In the genomic region with DNA sequence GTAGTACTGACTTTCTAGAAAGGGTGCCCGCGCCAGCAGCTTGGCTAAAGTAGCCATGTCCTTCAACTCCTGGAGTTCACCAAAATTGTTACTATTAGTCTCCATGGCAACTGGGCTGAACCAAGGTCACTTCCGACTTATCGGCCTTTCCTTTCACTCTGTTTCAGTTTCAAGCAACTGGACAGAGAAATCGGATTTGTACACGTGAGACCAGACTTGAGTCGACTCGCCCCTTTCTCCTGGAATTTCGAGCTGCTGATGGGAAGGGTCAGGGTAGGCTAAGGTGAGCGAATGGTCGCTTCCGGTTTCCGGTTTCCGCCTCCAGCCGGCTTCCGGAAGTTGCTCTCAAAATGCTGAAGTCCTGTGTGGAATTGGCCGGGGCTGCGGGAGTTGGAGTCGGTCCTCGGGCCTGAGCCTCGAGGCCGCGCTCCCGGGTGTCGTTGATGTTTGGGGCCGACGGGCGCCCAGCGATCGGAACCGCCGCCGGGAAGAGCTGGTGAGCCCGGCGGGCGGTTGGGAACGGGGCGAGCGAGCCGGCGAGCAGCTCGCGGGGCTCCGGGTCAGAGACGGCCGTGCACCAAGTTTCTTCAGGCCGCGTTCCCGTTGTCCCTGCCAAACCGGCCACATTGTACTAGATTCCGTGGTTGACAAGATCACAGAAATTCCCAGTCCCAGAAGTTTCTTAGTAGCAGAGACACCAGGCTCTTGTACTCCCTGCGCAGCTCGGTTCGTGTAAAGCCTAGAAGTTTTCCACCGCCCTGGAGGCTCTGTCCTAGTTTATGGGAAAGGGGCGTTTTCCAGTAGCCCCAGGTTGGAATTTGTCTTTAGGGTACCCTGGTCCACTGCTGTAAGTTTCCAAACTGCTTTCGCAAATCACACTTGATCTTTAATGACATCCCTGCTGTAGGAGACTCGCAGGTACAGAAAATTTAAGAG, we compare ENCODE assay signal across 8 mouse cellular contexts. TPM values are rescaled to one million over a fixed set of nuclear protein-coding genes. Genes with fewer than 3 reads are reported as not detected.
DNase-seq lines count a peak whose midpoint lies in the region; ATAC-seq lines count a peak whose summit lies in the region.

Gene Spata17, minus strand, starts transcription at position 285 of the 936 bp plus-strand sequence.
Gene Gpatch2, plus strand, starts transcription at position 328 of the 936 bp plus-strand sequence.

- no peaks in the 10 kb centered on the region for H3K36me3 ChIP-seq in hindbrain, embryonic 12.5 days

- H3K9ac ChIP-seq in hindbrain, embryonic 12.5 days: peak within 1 kb of the TSS; percentile 84

- H3K4me1 ChIP-seq in hindbrain, embryonic 12.5 days: peaks cover 5% of the 10 kb centered on the region

- peak within 1 kb of the TSS; percentile 85 for H3K4me2 ChIP-seq in hindbrain, embryonic 12.5 days (replicated peaks)

- H3K9me3 ChIP-seq in hindbrain, embryonic 12.5 days (replicated peaks): no peaks in the 10 kb centered on the region

- peak; percentile 87 for ATAC-seq in hindbrain, embryonic 12.5 days (ENCODE audit: low FRiP score)

- H3K27ac ChIP-seq in hindbrain, embryonic 12.5 days: peak within 1 kb of the TSS; percentile 79

- 1% methylated on average over 58 of the region's 58 CpGs for WGBS in hindbrain, embryonic 12.5 days

- H3K27me3 ChIP-seq in hindbrain, embryonic 12.5 days: no peaks in the 10 kb centered on the region

- H3K4me3 ChIP-seq in hindbrain, embryonic 12.5 days: peak within 1 kb of the TSS; percentile 89

- peak; percentile 92 for DNase-seq in NIH3T3 (ENCODE audit: low read depth)
- peak; percentile 79 for DNase-seq in cerebellum, adult 9-11 months
- peak; percentile 37 to 71 for DNase-seq in frontal cortex, postnatal 10 days (ENCODE audit: low spot score in 2 of 2)
- peak; percentile 67 to 68 for DNase-seq in layer of hippocampus, postnatal 25 days (ENCODE audit: extremely low spot score in 1 of 2, low spot score in 1 of 2)
- DNase-seq in lung, postnatal 25 days (ENCODE audit: low spot score): peak; percentile 82
- DNase-seq in retina, embryonic 14.5 days (ENCODE audit: low spot score): peak; percentile 87
- peak; percentile 75 for DNase-seq in thymus, postnatal 4 days

RNA-seq across cellular contexts. Expression of gene Spata17, which starts in this region (rescaled TPM):
- polyA plus RNA-seq in hindbrain, embryonic 12.5 days (2016; fragmentation: Nextera tagmentation; extraction: Ambion mirVana): 2.0 and 2.8 TPM in 2 replicates
- under 1 TPM; 0.39 to 0.70 TPM for total RNA-seq in layer of hippocampus, postnatal 25 days (2021)

RNA-seq across cellular contexts. Expression of gene Gpatch2, which starts in this region (rescaled TPM):
- polyA plus RNA-seq in hindbrain, embryonic 12.5 days (2016; fragmentation: Nextera tagmentation; extraction: Ambion mirVana): 29.0 and 30.7 TPM in 2 replicates
- 10 to 100 TPM; 17.9 to 24.2 TPM for total RNA-seq in layer of hippocampus, postnatal 25 days (2021)

Comparison
In these comparisons a context has a peak if more than half of its experiments do, and no peak if none do; other contexts are left out.
1. Peak in every context shown above with its lines: DNase-seq, ATAC-seq, H3K4me3 ChIP-seq and H3K27ac ChIP-seq.